Mouse (Mus musculus): ENCODE measurements around the gene Hexb. TPM values are rescaled to one million over a fixed set of nuclear protein-coding genes. Genes with fewer than 3 reads are reported as not detected.
A peak's percentile ranks its signal among the peaks of the same experiment; 100 is the strongest.
"Not testable (repeated sequence)": the region's sequence is repeated elsewhere in the genome, so short reads cannot be mapped to it uniquely, and the experiment has no call there.

Gene Hexb
- total RNA-seq, 2 experiments from 2014 or later, result 91.3 to 102 TPM

DNA sequence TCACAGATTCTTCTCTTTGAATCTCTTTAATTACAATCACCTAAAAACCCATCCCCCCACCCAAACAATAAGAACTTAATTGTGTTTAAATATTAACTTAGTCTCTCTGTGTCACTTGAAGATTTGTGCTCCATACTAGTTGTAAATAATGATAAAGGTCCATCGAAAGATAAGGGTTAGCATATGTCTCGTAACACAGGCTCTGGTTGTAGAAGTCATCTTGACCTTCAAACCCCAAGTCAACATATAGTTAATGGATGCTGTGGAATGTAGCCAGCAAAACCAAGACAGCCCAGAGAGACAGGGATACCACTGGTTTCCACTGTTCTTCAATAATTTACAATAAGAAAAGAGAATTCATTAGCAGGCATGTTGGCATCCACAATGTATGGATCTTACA, 14.0 kb downstream of the Hexb start:
- DNase-seq (ENCODE audit: low spot score in 2 of 2), result no peak

DNA sequence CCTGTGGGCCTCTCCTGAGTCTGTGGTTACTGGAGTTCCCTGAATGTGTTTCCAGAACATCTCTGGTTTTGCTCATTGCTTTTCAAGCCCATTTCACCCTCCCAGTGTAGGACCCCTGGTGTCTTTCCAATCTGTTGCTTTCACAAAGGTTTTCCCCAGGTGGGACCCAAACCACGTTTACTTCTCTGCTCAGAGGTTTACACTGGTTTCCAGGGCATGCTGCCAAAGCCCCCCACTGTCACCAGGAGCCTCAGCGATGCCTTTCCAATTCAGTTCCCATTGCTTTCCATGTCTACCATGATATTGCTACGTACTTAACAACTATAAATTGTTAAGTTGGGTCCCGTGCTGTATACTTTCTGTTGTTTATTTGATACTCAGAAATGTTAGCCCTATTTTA, 15.3 kb downstream of the Hexb start:
- no peak for DNase-seq (ENCODE audit: low spot score in 2 of 2)

DNA sequence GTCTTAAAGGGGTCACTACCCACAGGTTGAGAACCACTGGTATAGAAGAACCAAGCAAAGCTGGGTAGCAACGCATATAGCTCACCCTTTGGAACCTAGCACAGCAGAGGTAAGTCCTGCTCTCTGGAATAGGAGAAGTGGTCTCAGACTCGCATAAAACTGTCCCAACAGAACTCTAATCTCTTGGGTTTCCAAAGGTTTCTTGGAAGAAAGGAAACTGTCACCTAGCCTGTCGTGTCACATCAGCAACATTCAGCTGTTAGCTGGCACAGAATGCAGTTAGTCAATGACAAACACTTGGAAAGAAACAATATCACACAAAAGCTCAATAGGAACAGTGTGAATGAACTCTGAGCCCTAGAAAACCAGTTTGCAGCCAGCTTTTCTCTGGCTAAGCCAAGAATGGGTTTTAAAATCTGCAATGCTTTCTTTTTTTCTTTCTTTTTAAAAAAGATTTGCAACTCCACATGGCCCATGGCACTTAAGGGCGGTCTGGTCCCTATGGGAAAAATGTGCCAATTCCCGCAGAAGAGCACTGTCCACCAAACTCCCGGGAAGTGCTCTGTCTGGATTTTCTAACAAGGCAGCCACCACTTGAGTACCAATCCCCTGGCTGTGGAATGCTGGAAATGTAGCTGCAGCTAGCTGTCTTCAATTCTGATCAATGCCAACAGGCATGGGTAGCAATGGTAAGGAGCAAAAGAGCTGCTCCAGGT, 17.9 kb downstream of the Hexb start:
- no peak for DNase-seq (ENCODE audit: low spot score in 2 of 2)

DNA sequence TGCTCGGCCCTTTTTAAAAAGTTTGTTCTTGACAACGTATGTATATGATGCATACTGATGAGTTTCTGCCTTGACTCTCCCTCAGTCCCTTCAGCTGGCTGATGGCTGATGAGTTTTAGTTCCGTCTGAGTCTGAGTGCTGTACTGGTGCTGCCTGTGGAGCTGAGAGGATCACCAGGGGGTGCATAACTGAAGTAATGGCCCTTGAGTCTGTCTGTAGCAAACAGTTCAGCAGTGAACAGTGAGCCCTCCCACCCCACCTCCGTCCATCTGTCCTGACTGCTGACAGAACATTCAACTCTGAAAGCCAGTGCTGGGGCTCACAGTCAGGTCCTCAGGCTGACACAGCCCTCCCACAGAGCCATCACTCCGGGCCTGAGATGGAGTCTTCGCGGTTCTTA, 19.2 kb downstream of the Hexb start:
- no peak for DNase-seq (ENCODE audit: low spot score in 2 of 2)

DNA sequence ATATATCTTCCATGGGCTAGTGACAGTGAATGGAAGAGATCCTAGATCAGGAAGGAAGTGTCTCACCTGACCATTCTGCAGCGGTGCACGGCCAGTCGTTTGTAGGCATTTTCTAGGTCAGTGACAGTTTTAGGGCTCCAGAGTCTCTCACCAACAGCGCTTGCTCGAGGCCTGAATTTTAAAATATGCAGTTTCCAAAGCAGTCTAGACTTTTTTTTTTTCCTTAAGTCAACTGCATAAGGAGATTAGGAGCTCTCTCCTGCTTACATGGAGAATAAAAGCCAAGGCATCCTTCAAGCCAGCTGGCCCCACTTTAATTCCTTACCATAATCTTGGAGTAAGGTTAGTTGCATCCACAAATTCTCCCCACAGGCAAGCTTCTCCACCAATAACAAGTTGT, 21.4 kb downstream of the Hexb start:
- no peak for DNase-seq (ENCODE audit: low spot score in 2 of 2)

DNA sequence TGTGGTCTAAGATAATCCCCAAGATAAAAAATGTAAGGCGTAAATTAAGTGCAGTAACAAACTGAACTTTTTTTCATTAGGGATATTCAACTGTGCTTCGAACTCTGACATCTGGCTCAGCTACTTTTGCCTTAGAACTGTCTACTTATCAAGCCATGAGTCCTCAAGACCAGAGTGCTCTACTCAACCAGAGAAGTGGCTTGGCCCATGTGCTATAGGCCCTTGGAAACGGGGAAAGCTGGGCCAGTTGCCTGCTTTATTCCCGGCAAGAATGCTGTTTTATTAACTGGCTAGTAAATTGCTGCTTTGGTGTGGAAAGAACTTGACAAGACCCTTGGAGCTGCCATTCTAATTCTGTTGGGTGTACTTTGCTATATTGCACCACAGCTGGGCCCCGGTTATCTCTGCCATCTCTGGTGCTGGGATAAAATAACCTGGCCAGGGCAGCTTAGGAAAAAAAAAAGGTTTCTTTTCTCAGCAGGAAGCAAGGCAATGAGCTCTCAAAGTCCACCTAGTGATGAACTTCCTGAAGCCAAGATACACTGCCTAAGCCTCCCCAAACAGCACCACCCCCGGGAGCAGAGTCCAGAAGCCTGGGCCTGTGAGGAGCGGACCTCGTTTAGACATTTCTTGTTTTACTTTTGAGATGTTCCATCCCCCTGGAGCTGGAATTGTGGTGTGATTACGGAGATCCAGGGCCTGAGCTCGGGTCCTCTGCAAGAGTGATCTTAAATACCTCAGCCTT, 22.5 kb downstream of the Hexb start:
- no peak for DNase-seq (ENCODE audit: low spot score in 2 of 2)

DNA sequence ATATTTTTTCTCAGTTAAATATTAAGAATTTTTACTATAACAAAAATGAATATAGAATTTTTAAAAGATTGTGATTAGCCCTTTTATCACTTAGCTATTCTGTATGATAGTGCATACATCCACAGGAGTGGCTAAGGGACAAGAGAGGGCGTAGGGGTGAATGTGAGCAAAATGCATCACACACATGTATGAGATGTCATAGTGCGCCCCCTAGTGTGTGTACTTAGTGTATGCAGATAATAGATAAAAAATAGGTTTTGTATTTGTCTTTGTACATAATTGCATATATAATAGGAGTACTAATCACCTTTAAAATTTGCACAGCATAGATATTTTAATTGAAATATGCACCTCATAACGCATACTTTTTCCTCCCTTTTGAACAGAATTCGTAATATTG, 52.3 kb downstream of the Hexb start:
- peak; percentile 17 to 29 for DNase-seq (ENCODE audit: low spot score in 2 of 2)

DNA sequence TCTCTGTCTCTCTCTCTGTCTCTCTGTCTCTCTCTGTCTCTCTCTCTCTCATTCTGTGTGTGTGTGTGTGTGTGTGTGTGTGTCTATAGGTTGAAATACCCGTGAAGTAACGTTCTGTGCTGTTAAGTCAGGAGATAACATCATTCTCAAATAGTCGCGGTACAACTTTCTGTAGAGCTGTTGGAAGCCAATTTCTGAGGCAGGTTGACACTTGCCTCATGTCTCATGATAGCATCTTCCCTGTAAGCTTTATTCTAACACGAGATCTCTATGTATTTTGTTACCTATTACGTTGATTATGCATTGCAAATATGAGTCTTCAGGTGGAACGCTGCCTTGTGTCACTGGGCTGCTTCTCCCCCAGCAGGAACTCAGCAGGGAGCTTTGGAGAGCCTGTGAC, 55.8 kb downstream of the Hexb start:
- DNase-seq (ENCODE audit: low spot score in 2 of 2), result no peak

DNA sequence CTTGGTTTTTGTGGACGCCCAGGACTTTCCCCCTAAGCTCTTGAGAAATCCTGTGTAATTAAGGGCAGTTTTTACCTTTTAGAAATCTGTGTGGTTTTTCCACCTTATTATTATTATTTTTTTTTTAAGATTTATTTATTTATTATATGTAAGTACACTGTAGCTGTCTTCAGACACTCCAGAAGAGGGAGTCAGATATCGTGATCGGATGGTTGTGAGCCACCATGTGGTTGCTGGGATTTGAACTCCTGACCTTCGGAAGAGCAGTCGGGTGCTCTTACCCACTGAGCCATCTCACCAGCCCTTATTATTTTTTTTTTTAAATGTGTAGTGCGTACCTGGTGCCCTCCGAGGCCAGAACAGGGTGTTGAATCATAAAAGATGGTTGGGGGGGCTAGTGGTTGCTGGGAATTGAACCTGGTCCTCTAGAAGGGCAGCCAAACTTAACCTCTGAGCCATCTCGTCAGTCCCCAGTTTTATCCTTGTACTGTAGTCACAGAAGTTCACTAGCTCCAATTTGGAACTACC, 59.7 kb downstream of the Hexb start:
- DNase-seq (ENCODE audit: low spot score in 2 of 2), result not testable (repeated sequence)

DNA sequence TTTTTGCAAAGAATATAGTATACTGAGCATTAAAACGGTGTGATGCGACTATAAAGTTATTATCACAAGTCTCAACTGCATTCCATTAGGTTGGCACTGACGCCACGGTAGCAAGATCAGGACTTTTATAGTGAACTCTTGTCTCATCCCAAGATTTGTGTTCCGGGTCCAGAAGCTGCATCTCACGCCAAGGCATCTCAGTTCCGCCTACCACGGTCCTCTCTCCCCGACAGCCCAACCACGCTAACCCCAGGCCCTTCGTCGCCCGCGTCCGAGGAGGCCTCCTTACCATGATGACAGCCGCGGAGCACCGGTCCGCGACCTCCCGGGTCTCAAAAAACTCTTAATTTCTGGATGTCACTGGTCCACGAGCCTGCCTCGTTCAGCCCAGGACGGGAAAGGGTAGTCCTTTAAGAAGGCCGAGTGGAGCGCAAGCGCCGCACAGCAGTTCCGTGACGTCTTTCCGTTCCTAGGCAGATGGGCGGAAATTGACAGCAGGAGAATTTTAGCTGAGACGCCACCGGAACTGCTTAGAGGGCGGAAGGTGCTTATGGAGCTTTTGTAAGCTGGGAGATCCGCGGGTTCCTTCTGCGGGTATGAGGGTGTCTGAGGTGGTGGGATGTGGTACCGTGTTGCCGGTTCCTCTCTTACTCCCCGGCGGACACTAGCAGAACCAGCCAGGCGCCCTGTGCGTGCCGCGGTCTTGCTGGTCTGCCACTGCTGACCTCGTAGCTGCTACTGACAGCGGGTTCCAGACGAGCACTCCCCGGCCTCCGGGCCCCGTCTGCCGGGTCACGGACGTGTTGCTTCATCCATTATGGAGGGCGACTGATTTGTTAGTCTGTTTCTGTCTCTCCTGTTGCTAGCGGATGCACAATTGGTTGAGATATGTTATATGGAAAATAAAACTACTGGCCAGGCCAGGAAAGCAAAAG, 60.4 kb downstream of the Hexb start, which contains the start of the genes Gfm2 and Nsa2:
Gene Gfm2 (plus strand): TSS at position 472 of the 935 bp plus-strand sequence.
Gene Nsa2 (minus strand): TSS at position 472 of the 935 bp plus-strand sequence.
- peak; percentile 91 to 92 for DNase-seq (ENCODE audit: low spot score in 2 of 2)

DNA sequence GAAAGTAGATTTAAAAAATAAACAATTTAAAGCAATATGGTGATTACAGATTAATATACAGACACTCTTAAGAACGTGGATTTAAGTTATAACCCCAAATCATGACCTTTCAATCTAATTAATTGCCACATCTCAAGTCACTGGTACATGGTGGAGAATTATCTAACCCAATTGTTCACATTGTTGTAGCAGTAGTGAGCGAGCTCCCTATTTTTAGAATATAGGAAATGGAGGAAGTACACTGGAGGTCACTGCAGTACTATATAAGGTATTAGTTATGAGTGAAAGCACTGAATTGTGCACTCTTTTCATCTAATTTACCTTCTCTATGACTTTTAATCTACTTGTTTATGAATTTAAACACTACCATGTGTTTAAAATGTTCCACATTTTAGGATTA, 67.7 kb downstream of the Hexb start:
- not testable (repeated sequence) for DNase-seq (ENCODE audit: low spot score in 2 of 2)

DNA sequence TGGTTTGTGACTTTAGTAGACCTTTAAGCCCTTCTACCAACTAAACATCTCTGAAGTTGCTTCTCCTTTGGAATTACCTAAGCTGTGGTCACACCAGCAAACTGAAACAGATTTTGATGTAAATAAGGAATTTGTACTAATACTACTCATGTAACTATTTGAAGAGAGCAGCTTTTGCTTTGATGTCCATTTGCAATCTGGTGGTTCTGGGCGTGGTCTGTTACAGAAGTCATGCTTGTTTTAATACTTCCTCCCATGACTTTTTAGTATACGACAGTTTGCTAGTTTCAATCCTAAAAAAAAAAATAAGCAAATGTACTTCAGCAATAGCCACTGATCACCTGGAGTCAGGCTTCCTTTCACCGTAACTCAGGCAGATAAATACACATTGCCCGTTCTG, 68.5 kb downstream of the Hexb start:
- DNase-seq (ENCODE audit: low spot score in 2 of 2), result not testable (repeated sequence)

Other genes starting within 250 kb of the Hexb start
- not detected for gene 1700029F12Rik, start 164.0 kb downstream of the Hexb start, total RNA-seq (2021)
- 10 to 100 TPM; 37.8 to 40.0 TPM for gene Fam169a, start 131.1 kb downstream of the Hexb start, total RNA-seq (2021)
- gene Gm6169, start 99.1 kb downstream of the Hexb start, total RNA-seq (2021), result 1 to 10 TPM in 1 of 2 experiments, not detected in 1; 5.7 TPM
- 10 to 100 TPM; 26.8 to 32.6 TPM for gene Gfm2, start 60.4 kb downstream of the Hexb start, total RNA-seq (2021)
- gene Nsa2, start 60.4 kb downstream of the Hexb start, total RNA-seq (2021), result 10 to 100 TPM; 74.8 to 77.9 TPM
- 100 to 1,000 TPM; 561 to 584 TPM for gene Enc1, start 42.7 kb upstream of the Hexb start, total RNA-seq (2021)